Mouse (Mus musculus): ENCODE results near the gene Bbc3. TPM values are rescaled to one million over a fixed set of nuclear protein-coding genes. Genes with fewer than 3 reads are reported as not detected.

The Bbc3 gene
- polyA plus RNA-seq, 1 experiment from 2014 or later: 5.0 TPM

GRCm38 (mm10) chr7:16366133-16366646 lies 58.0 kb downstream of the Bbc3 start:
- WGBS (ENCODE audit: missing documents): 73% methylated on average over 10 of the region's 10 CpGs
- Histone ChIP-seq H3K79me2 (ENCODE audit: inconsistent target) (peaks cover 78% of the 10 kb centered on the region), H3K36me3 (ENCODE audit: inconsistent target) (peaks cover 9% of the 10 kb centered on the region; the same call in 1 of the 2 replicates), H3K4me3 (ENCODE audit: inconsistent target) (no peak overlapping the region), H3K27ac (no peak overlapping the region)

- peaks cover 78% of the 10 kb centered on the region for H3K79me2 ChIP-seq (ENCODE audit: inconsistent target)
- no peak overlapping the region for H3K27ac ChIP-seq
- H3K36me3 ChIP-seq (ENCODE audit: inconsistent target): peaks cover 9% of the 10 kb centered on the region; the same call in 1 of the 2 replicates
- 52% methylated on average over 4 of the region's 4 CpGs for WGBS (ENCODE audit: missing documents)
- no peak overlapping the region for H3K4me3 ChIP-seq (ENCODE audit: inconsistent target)
Observed at GRCm38 (mm10) chr7:16366669-16367068, 58.5 kb downstream of the Bbc3 start.

Other genes starting within 250 kb of the Bbc3 start
- gene Zfp541, start 246.6 kb upstream of the Bbc3 start, polyA plus RNA-seq (2018): not detected in 3 replicates
- gene Napa, start 209.9 kb upstream of the Bbc3 start, polyA plus RNA-seq (2018): 85.4 to 112 TPM (median 98.6 TPM) in 3 replicates
- 3.3 to 6.8 TPM (median 5.9 TPM) in 3 replicates for gene Kptn, start 188.5 kb upstream of the Bbc3 start, polyA plus RNA-seq (2018)
- not detected in 3 replicates for gene Slc8a2, start 178.6 kb upstream of the Bbc3 start, polyA plus RNA-seq (2018)
- gene Meis3, start 133.3 kb upstream of the Bbc3 start, polyA plus RNA-seq (2018): 10.2 to 15.0 TPM (median 11.2 TPM) in 3 replicates
- 11.6 to 20.4 TPM (median 18.5 TPM) in 3 replicates for gene Dhx34, start 86.4 kb upstream of the Bbc3 start, polyA plus RNA-seq (2018)
- 5.3 to 5.8 TPM (median 5.7 TPM) in 3 replicates for gene C5ar2, start 64.2 kb upstream of the Bbc3 start, polyA plus RNA-seq (2018)
- gene C5ar1, start 48.9 kb upstream of the Bbc3 start, polyA plus RNA-seq (2018): 254 to 928 TPM (median 285 TPM) in 3 replicates
- gene Inafm1, start 34.8 kb upstream of the Bbc3 start, polyA plus RNA-seq (2018): 1.9 to 10.1 TPM (median 7.4 TPM) in 3 replicates
- 99.0 to 183 TPM (median 120 TPM) in 3 replicates for gene Ccdc9, start 21.6 kb upstream of the Bbc3 start, polyA plus RNA-seq (2018)
- 50.0 to 88.6 TPM (median 68.1 TPM) in 3 replicates for gene Sae1, start 79.4 kb downstream of the Bbc3 start, polyA plus RNA-seq (2018)
- gene Zc3h4, start 92.5 kb downstream of the Bbc3 start, polyA plus RNA-seq (2018): 23.8 to 26.3 TPM (median 25.4 TPM) in 3 replicates
- gene Tmem160, start 144.4 kb downstream of the Bbc3 start, polyA plus RNA-seq (2018): 9.5 to 50.4 TPM (median 41.7 TPM) in 3 replicates
- gene Npas1, start 169.3 kb downstream of the Bbc3 start, polyA plus RNA-seq (2018): not detected in 3 replicates

All from macrophage (primary cell).